Mouse (Mus musculus) CH12.LX (cell line): Measurements from ENCODE around the gene Adgrg1. TPM values are rescaled to one million over a fixed set of nuclear protein-coding genes. Genes with fewer than 3 reads are reported as not detected.
"Not testable (repeated sequence)": the region's sequence is repeated elsewhere in the genome, so short reads cannot be mapped to it uniquely, and the experiment has no call there.

Experiments used
- DNase-seq: peaks from one replicate; pipeline ENCODE4 v3.0.0-alpha.2; 2013; ENCODE audit errors: extremely low read depth
- H3K27ac ChIP-seq: 2 replicates; pipeline ENCODE4 v1.5.1; 2012; ENCODE audit warnings: low read depth, mild to moderate bottlenecking, control low read depth, moderate library complexity; ENCODE audit not compliant: insufficient read depth
- H3K27me3 ChIP-seq: replicated peaks from 2 replicates; pipeline ENCODE3; 2012; ENCODE audit warnings: inconsistent platforms
- H3K36me3 ChIP-seq, 2 experiments: replicated peaks in 1 of 2; 2 replicates each; pipeline versions ENCODE3 to v1.6.1; 2012; ENCODE audit warnings: inconsistent platforms in 1 of 2, low read length in 1 of 2, mild to moderate bottlenecking in 1 of 2, mixed read lengths in 1 of 2, moderate library complexity in 1 of 2; ENCODE audit not compliant: control insufficient read depth in 1 of 2, insufficient read depth in 1 of 2
- H3K4me1 ChIP-seq, 2 experiments: 2 replicates each; pipeline ENCODE4 v1.6.1; 2012; ENCODE audit warnings: inconsistent platforms in 1 of 2, moderate library complexity in 1 of 2; ENCODE audit not compliant: insufficient read depth in 2 of 2, control insufficient read depth in 1 of 2
- H3K4me2 ChIP-seq: 2 replicates; pipeline ENCODE4 v1.6.1; 2012; ENCODE audit warnings: low read depth, mild to moderate bottlenecking, control low read depth; ENCODE audit not compliant: poor library complexity, insufficient read depth, severe bottlenecking
- H3K4me3 ChIP-seq, 3 experiments: fragments of 150-350 bp in 1 of 3; sonication (generic) in 1 of 3; replicated peaks in 1 of 3; 2 replicates each; pipeline versions ENCODE3 to v1.5.1; 2011 to 2012; ENCODE audit warnings: low read depth in 2 of 3, low read length in 2 of 3, mild to moderate bottlenecking in 2 of 3, moderate library complexity in 2 of 3, control low read depth in 1 of 3, improper control_type of control experiment in 1 of 3, inconsistent platforms in 1 of 3, mixed read lengths in 1 of 3; ENCODE audit not compliant: poor library complexity in 1 of 3
- H3K79me2 ChIP-seq: replicated peaks from 2 replicates; pipeline ENCODE4 v1.6.1; 2012; ENCODE audit warnings: mild to moderate bottlenecking, moderate library complexity; ENCODE audit not compliant: control insufficient read depth, poor library complexity, insufficient read depth, severe bottlenecking; ENCODE audit errors: extremely low read depth
- H3K9ac ChIP-seq: 2 replicates; pipeline ENCODE4 v1.6.1; 2012; ENCODE audit warnings: low read depth, mild to moderate bottlenecking, control low read depth, moderate library complexity; ENCODE audit not compliant: insufficient read depth
- H3K9me3 ChIP-seq: replicated peaks from 2 replicates; pipeline ENCODE3; 2012; ENCODE audit warnings: low read length, inconsistent platforms, mixed read lengths
- CTCF ChIP-seq, 2 experiments: IDR thresholded peaks in 1 of 2; conservative IDR thresholded peaks in 1 of 2; 2 replicates each; pipeline ENCODE4 v1.5.1; 2011 to 2012; ENCODE audit warnings: low read depth in 2 of 2, low read length in 2 of 2, improper control_type of control experiment in 1 of 2, inconsistent platforms in 1 of 2, mild to moderate bottlenecking in 1 of 2, moderate library complexity in 1 of 2
- E2F4 ChIP-seq: IDR thresholded peaks from 2 replicates; pipeline ENCODE4 v1.6.1; 2011; ENCODE audit warnings: low read depth, low read length, improper control_type of control experiment; ENCODE audit not compliant: insufficient replicate concordance
- EP300 ChIP-seq: IDR thresholded peaks from 2 replicates; pipeline ENCODE4 v1.6.1; 2011; ENCODE audit warnings: low read length, improper control_type of control experiment
- GABPA ChIP-seq: IDR thresholded peaks from 2 replicates; pipeline ENCODE4 v1.6.1; 2012; ENCODE audit warnings: low read depth, low read length, improper control_type of control experiment, inconsistent platforms; ENCODE audit not compliant: insufficient replicate concordance
- IRF4 ChIP-seq: IDR thresholded peaks from 2 replicates; pipeline ENCODE4 v1.6.1; 2014; ENCODE audit warnings: low read depth, mild to moderate bottlenecking, inconsistent platforms, low read length, improper control_type of control experiment
- JUND ChIP-seq: conservative IDR thresholded peaks from 2 replicates; pipeline ENCODE4 v1.6.1; 2011; ENCODE audit warnings: low read depth, low read length, improper control_type of control experiment
- KAT2A ChIP-seq: IDR thresholded peaks from 2 replicates; pipeline ENCODE4 v1.6.1; 2012; ENCODE audit warnings: low read length, improper control_type of control experiment, inconsistent platforms; ENCODE audit not compliant: insufficient replicate concordance
- MEF2A ChIP-seq: IDR thresholded peaks from 2 replicates; pipeline ENCODE4 v1.6.1; 2014; ENCODE audit warnings: low read depth, mild to moderate bottlenecking, inconsistent platforms, low read length, improper control_type of control experiment, borderline replicate concordance
- MYC ChIP-seq: IDR thresholded peaks from 2 replicates; pipeline ENCODE4 v1.6.1; 2011; ENCODE audit warnings: low read depth, mild to moderate bottlenecking, improper control_type of control experiment, low read length
- PAX5 ChIP-seq: IDR thresholded peaks from 2 replicates; pipeline ENCODE4 v1.6.1; 2012; ENCODE audit warnings: low read length, inconsistent platforms, mixed read lengths
- POLR2A ChIP-seq: IDR thresholded peaks from 2 replicates; pipeline ENCODE4 v1.6.1; 2011; ENCODE audit warnings: low read depth, mild to moderate bottlenecking, improper control_type of control experiment, low read length
- POLR2AphosphoS2 ChIP-seq: IDR thresholded peaks from 2 replicates; pipeline ENCODE4 v1.6.1; 2011; ENCODE audit warnings: low read depth, low read length, improper control_type of control experiment
- RAD21 ChIP-seq: IDR thresholded peaks from 2 replicates; pipeline ENCODE4 v1.6.1; 2011; ENCODE audit warnings: low read depth, mild to moderate bottlenecking, low read length, improper control_type of control experiment, moderate library complexity
- RCOR1 ChIP-seq: conservative IDR thresholded peaks from 2 replicates; pipeline ENCODE4 v1.6.1; 2012; ENCODE audit warnings: low read depth, mild to moderate bottlenecking, inconsistent platforms, low read length, improper control_type of control experiment
- SIN3A ChIP-seq: IDR thresholded peaks from 2 replicates; pipeline ENCODE4 v1.6.1; 2012; ENCODE audit warnings: low read length, improper control_type of control experiment, inconsistent platforms
- TBP ChIP-seq: conservative IDR thresholded peaks from 2 replicates; pipeline ENCODE4 v1.6.1; 2011; ENCODE audit warnings: low read depth, low read length, improper control_type of control experiment
- UBTF ChIP-seq: IDR thresholded peaks from 2 replicates; pipeline ENCODE4 v1.6.1; 2012; ENCODE audit warnings: low read depth, mild to moderate bottlenecking, inconsistent platforms, low read length, improper control_type of control experiment, moderate library complexity
- USF2 ChIP-seq: conservative IDR thresholded peaks from 2 replicates; pipeline ENCODE4 v1.6.1; 2011; ENCODE audit warnings: low read depth, low read length, improper control_type of control experiment
- ZC3H11A ChIP-seq: IDR thresholded peaks from 2 replicates; pipeline ENCODE4 v1.6.1; 2012; ENCODE audit warnings: low read depth, mild to moderate bottlenecking, inconsistent platforms, low read length, improper control_type of control experiment
- ZKSCAN1 ChIP-seq: IDR thresholded peaks from 2 replicates; pipeline ENCODE4 v1.6.1; 2012; ENCODE audit warnings: low read depth, inconsistent platforms, low read length, improper control_type of control experiment, borderline replicate concordance
- ZNF384 ChIP-seq: IDR thresholded peaks from 2 replicates; pipeline ENCODE4 v1.6.1; 2012; ENCODE audit warnings: low read depth, low read length, improper control_type of control experiment, inconsistent platforms
- dilution Hi-C: fragments of 300-500 bp; cut with MboI; formaldehyde crosslinking; loops from 2 replicates; pipeline ENCODE4 v1.14.3; 2020; ENCODE audit warnings: low sequenced_read_pairs; ENCODE audit not compliant: extremely low pct_unique_long_range_greater_than_20kb, extremely low pct_ligation_motif_present
- in situ Hi-C: fragments of 300-500 bp; cut with MboI; formaldehyde crosslinking; loops from 3 replicates; pipeline ENCODE4 v1.14.3; 2019; ENCODE audit warnings: low sequenced_read_pairs, low pct_ligation_motif_present, low pct_unique_long_range_greater_than_20kb, mixed read lengths
- polyA plus RNA-seq: library from polyadenylated mRNA; unstranded; fragments of >175 nt; gene quantifications from 2 replicates; pipeline ENCODE4 v1.2.1, GENCODE M21; 2012; ENCODE audit warnings: low read depth; ENCODE audit not compliant: insufficient read length
- total RNA-seq, 2 experiments: library from RNA; depleted of rRNA; stranded (reverse); fragments of 300-350 nt in 1 of 2; fragments of >200 nt in 1 of 2; gene quantifications; 2 replicates each; pipeline ENCODE4 v1.2.3; 2012 to 2014

Gene Adgrg1
- total and polyA plus RNA-seq, 3 experiments, result 0.42 to 2.5 (median 1.2) TPM

DNA sequence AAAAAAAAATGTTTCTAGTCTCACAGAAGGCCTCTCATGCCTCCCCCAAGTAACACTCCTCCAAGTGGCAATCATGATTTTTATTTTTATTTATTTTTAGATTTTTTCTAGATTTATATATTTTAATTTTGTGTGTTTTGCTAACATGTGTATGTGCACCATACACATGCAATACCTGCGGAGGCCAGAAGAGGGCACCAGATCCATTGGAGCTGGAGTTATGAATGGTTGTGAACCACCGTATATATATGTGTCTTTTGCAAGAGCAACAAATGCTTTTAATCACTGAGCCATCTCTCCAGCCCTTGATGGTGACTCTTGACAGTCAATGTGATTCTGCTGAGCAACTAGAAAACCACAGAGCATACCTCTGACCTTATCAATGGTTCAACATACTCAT is 50.9 kb downstream of the Adgrg1 start:
- peaks cover 50% of the 10 kb centered on the region for H3K27me3 ChIP-seq
- no peak overlapping the region for H3K27ac ChIP-seq
- no peaks in the 10 kb centered on the region for H3K79me2 ChIP-seq
- H3K9ac ChIP-seq, result no peak overlapping the region
- DNase-seq, result no peak
- no peaks in the 10 kb centered on the region for H3K36me3 ChIP-seq
- no peak overlapping the region for H3K4me3 ChIP-seq
- TF ChIP-seq E2F4, result no peak
- TF ChIP-seq RAD21, result peak; percentile 49
- peak; percentile 53 to 58 for TF ChIP-seq CTCF (conservative IDR thresholded peaks at IDR 0.05 in 1 of 2, IDR thresholded peaks at IDR 0.05 in 1 of 2; ENCODE audit: low read depth in 2 of 2, low read length in 2 of 2)
- dilution Hi-C loops (no loop called here), in situ Hi-C loops (no loop called here)
- no peak overlapping the region for H3K4me2 ChIP-seq
- peaks cover 7% of the 10 kb centered on the region for H3K9me3 ChIP-seq
- no peaks in the 10 kb centered on the region for H3K4me1 ChIP-seq

DNA sequence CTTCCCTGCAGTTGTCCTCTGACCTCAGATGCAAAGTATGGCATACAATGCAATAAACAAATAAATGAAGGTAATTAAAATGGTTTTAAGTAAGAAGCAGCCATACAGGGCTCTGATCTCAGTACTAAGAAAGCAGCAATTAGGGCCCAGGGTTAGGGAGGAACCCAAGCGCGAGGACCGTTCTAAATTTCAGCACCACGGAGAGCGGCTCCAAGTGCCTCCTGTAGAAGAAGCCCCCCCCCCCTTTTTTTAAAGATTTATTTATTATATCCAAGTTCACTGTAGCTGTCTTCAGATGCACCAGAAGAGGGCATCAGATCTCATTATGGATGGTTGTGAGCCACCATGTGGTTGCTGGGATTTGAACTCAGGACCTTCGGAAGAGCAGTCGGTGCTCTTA is 53.8 kb downstream of the Adgrg1 start:
- H3K4me3 ChIP-seq, H3K9ac ChIP-seq, in situ Hi-C loops, dilution Hi-C loops, H3K79me2 ChIP-seq, H3K4me2 ChIP-seq, H3K9me3 ChIP-seq, H3K4me1 ChIP-seq, H3K27ac ChIP-seq, H3K36me3 ChIP-seq: not testable (repeated sequence)
- peaks cover 41% of the 10 kb centered on the region for H3K27me3 ChIP-seq
- DNase-seq, result peak; percentile 8

DNA sequence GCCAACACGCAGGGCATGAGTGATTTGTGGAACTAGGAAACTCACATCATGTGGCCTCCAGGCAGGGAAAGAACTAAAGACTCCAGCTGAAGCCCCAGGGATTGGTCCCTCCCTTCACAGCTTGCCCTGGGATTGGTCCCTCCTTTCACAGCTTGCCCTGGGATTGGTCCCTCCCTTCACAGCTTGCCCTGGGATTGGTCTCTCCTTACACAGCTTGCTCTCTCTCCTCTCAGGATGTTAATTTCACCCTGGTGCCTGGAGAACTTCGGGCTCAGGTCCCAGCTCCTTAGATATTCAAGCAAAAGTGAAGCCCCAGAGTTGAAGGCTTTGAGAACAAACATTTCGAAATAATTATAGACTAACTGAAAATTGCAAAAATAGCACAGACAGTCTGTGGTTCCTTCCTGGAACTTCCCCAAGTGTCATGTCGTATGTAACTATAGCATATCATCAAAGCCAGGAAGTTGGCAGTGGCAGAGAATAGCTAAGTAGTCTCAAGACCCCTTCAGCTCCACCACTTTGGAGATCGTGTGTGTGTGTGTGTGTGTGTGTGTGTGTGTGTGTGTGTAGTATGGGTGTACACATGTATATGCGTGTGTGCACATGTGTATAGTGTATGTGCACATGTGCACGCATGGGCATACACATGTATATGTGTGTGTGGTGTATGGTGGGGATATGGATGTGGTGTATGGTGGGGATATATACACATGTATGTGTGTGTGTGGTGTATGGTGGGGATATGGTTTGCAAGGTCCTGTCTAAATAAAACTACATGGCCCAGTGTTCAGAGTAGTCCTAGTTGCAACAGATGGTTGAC is 62.8 kb downstream of the Adgrg1 start:
- peaks cover 32% of the 10 kb centered on the region for H3K27me3 ChIP-seq
- dilution Hi-C loops, result no loop called here
- no peak overlapping the region for H3K27ac ChIP-seq
- H3K4me3 ChIP-seq, result peak overlapping the region in 1 of 3 experiments; percentile 29
- DNase-seq, result peak; percentile 34
- H3K9ac ChIP-seq, result no peak overlapping the region
- TF ChIP-seq GABPA (no peak), TBP (no peak), KAT2A (no peak), RCOR1 (no peak), JUND (no peak), POLR2AphosphoS2 (no peak), ZKSCAN1 (no peak), PAX5 (no peak), POLR2A (no peak), EP300 (no peak), ZNF384 (no peak), UBTF (no peak), USF2 (no peak), MEF2A (no peak), SIN3A (no peak), ZC3H11A (no peak), IRF4 (no peak), MYC (no peak)
- peaks cover 15% of the 10 kb centered on the region in 2 experiments for H3K4me1 ChIP-seq
- in situ Hi-C loops, result no loop called here
- no peaks in the 10 kb centered on the region for H3K36me3 ChIP-seq
- peak overlapping the region; percentile 30; the same call in 1 of the 2 replicates for H3K4me2 ChIP-seq
- no peaks in the 10 kb centered on the region for H3K9me3 ChIP-seq
- no peaks in the 10 kb centered on the region for H3K79me2 ChIP-seq
